11 mouse cellular contexts compared by ENCODE assay signal in the genomic region with DNA sequence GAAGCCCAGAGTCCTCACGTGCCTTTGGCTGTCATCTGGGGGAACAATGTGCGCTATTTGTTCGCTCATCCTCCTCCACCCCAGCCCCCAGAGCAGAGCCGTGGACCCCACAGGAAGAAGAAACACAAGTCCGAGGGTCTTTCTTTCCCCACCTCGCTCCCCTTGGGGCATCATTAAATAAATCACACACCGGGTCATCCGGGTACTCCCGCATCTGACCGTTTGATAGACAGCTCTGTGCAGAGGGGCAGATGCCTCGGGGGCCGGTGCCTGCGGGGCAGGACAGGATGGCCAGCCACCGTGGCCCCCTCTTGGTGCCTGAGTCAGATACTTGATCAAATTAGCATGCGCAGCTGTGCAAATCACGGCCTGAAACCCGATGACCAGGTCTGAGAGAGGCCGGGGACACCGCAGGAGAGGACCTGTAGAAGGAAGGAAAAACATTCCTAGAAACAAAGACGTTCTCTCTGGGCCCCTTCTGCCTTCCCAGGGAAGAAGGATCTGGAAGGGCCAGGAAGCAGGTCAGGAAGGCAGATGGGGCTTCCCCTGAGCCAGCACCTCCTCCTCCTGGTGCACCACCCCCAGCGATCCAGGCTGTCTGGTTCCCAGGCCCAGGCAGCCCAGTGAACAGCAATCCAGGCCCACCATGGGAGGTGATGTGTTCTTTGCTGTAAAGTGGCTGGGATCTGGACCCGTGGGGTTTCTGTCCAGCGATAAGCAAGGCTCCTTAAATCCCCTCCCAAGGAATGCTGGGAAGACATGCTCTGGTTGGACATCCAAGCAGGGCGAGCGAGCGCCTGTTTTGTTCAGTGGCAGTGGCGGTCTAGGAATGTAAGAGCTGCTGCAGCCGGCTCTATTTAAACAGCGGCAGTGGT.
DNase-seq lines count a peak whose midpoint lies in the region; ATAC-seq lines count a peak whose summit lies in the region.
"Had no signal": no experiment of that assay in that cellular context is flagged by ENCODE, and none has a peak within 500 bp of the region (broad histone marks: within the 10 kb centered on the region; RNA-seq: fewer than 3 reads in every experiment).

No protein-coding gene starts in this region.

- H3K4me1 ChIP-seq in hindbrain, embryonic 13.5 days (replicated peaks) = peaks cover 47% of the 10 kb centered on the region
- H3K4me1 ChIP-seq in neural tube, embryonic 11.5 days (ENCODE audit: control insufficient read depth, insufficient read depth, low read length) = peaks cover 14% of the 10 kb centered on the region

- peak; percentile 24 for DNase-seq in adrenal gland, postnatal 14 days
- DNase-seq in adrenal gland, postnatal 10 days = no peak
- DNase-seq in kidney, postnatal 14 days = peak; percentile 23
- DNase-seq in kidney, adult 18-20 months = no peak
- peak; percentile 69 for DNase-seq in neural tube, embryonic 11.5 days (ENCODE audit: low spot score)
- no peak for DNase-seq in layer of hippocampus, adult 11-12 months (ENCODE audit: low spot score)
- DNase-seq in thymus, postnatal 4 days = no peak
- DNase-seq: liver had no signal

- WGBS in hindbrain, embryonic 13.5 days = 28% methylated on average over 29 of the region's 29 CpGs
- 25% methylated on average over 29 of the region's 29 CpGs for WGBS in neural tube, embryonic 11.5 days

- 0 out of 2 replicates have a peak overlapping the region, but pooled peaks have one; percentile 35 for H3K9ac ChIP-seq in hindbrain, embryonic 13.5 days
- 0 out of 2 replicates have a peak overlapping the region, but pooled peaks have one; percentile 45 for H3K9ac ChIP-seq in neural tube, embryonic 11.5 days (ENCODE audit: low read length)

- 0 out of 2 replicates have a peak, but pooled peaks cover 8% of the 10 kb centered on the region for H3K27me3 ChIP-seq in hindbrain, embryonic 13.5 days
- no peaks in the 10 kb centered on the region for H3K27me3 ChIP-seq in neural tube, embryonic 11.5 days (ENCODE audit: control insufficient read depth, insufficient read depth, low read length)
- H3K27me3 ChIP-seq: Patski had no signal

- no peaks in the 10 kb centered on the region for H3K9me3 ChIP-seq in hindbrain, embryonic 13.5 days
- H3K9me3 ChIP-seq in neural tube, embryonic 11.5 days (ENCODE audit: control insufficient read depth, low read length) = no peaks in the 10 kb centered on the region

- H3K36me3 ChIP-seq in hindbrain, embryonic 13.5 days = no peaks in the 10 kb centered on the region
- no peaks in the 10 kb centered on the region for H3K36me3 ChIP-seq in neural tube, embryonic 11.5 days (ENCODE audit: control insufficient read depth, insufficient read depth, low read length)

- no peak overlapping the region for H3K4me3 ChIP-seq in hindbrain, embryonic 13.5 days
- H3K4me3 ChIP-seq in neural tube, embryonic 11.5 days (ENCODE audit: low read depth, low read length) = no peak overlapping the region; the same call in 1 of the 2 replicates
- H3K4me3 ChIP-seq: erythroblast, embryonic 14.5 days had no signal

- ATAC-seq in hindbrain, embryonic 13.5 days (ENCODE audit: low FRiP score) = no peak
- peak; percentile 27; the same call in 1 of the 2 replicates for ATAC-seq in neural tube, embryonic 11.5 days (ENCODE audit: insufficient read depth, low FRiP score, low TSS enrichment)
- ATAC-seq: Patski had no signal

- 0 out of 2 replicates have a peak overlapping the region, but pooled peaks have one; percentile 18 for H3K27ac ChIP-seq in hindbrain, embryonic 13.5 days
- H3K27ac ChIP-seq in neural tube, embryonic 11.5 days (ENCODE audit: low read depth, low read length) = peak overlapping the region; percentile 56; the same call in 1 of the 2 replicates

- no peak overlapping the region for H3K4me2 ChIP-seq in hindbrain, embryonic 13.5 days
- H3K4me2 ChIP-seq in neural tube, embryonic 11.5 days (ENCODE audit: low read depth) = no peak overlapping the region

Comparison
In these comparisons a context has a peak if more than half of its experiments do, and no peak if none do; other contexts are left out.
1. DNase-seq: peak in adrenal gland, postnatal 14 days (single experiment), kidney, postnatal 14 days (single experiment) and neural tube, embryonic 11.5 days (single experiment); none in adrenal gland, postnatal 10 days (single experiment), kidney, adult 18-20 months (single experiment), layer of hippocampus, adult 11-12 months (single experiment) and thymus, postnatal 4 days (single experiment).